In the genomic region with DNA sequence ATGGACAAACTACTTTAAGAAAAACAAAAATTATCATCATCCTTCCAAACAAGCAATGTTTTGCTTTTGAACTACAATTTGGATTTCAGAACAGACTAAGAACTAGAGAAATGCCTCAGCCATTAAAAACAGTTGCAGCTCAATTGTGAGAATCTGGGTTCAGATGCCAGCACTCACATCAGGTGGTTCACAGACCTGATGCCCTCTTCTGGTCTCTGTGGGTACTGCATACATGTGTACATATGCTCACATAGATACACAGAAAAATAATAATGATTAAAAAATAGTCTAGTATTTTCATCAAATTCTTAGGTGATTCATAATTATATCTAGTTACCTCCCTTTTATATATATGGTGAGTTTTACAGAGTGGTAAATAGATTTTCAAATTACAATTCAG, we compare ENCODE assay signal across 11 mouse cellular contexts.
DNase-seq lines count a peak whose midpoint lies in the region; ATAC-seq and TF ChIP-seq lines count a peak whose summit lies in the region.
"Had no signal": no experiment of that assay in that cellular context is flagged by ENCODE, and none has a peak within 500 bp of the region (broad histone marks: within the 10 kb centered on the region; RNA-seq: fewer than 3 reads in every experiment).

No protein-coding gene starts in this region.

- intact Hi-C loops in gastrocnemius, adult 2 months (cut with DNase I): loop anchor here (1.0 to 5.0 kb wide), 6 partner anchors 120 to 512 kb away; no protein-coding TSS in a partner anchor

- ATAC-seq in lung, embryonic 14.5 days (ENCODE audit: insufficient read depth): no peak
- no peak for ATAC-seq in megakaryocyte-erythroid progenitor cell, adult 5-6 weeks (replicated peaks; ENCODE audit: low FRiP score, low TSS enrichment, poor library complexity, severe bottlenecking)
- ATAC-seq in forebrain, embryonic 13.5 days: no peak
- ATAC-seq: intestine, embryonic 15.5 days had no signal

- H3K27me3 ChIP-seq in lung, embryonic 14.5 days (ENCODE audit: insufficient read depth, low read length): no peaks in the 10 kb centered on the region
- no peaks in the 10 kb centered on the region for H3K27me3 ChIP-seq in splenic B cell, adult 2 months (ENCODE audit: control insufficient read depth, insufficient read depth, low read length, poor library complexity, severe bottlenecking)
- H3K27me3 ChIP-seq in forebrain, embryonic 13.5 days: no peaks in the 10 kb centered on the region
- H3K27me3 ChIP-seq: intestine, embryonic 15.5 days had no signal

- no peak for DNase-seq in gastrocnemius, adult 2 months
- no peak for DNase-seq in gastrocnemius, postnatal 4 days (ENCODE audit: low spot score in 2 of 2)
- DNase-seq in lung, embryonic 14.5 days: peak; percentile 48
- no peak for DNase-seq in lung, postnatal 10 days
- DNase-seq in R1 (ENCODE audit: low read depth, low spot score): peak; percentile 63
- peak; percentile 61 for DNase-seq in splenic B cell, adult 2 months (ENCODE audit: low read depth, low spot score)
- DNase-seq: cerebellum, adult 11 months had no signal

- H3K9me3 ChIP-seq in lung, embryonic 14.5 days (ENCODE audit: low read depth, low read length): no peaks in the 10 kb centered on the region
- H3K9me3 ChIP-seq in forebrain, embryonic 13.5 days (replicated peaks): no peaks in the 10 kb centered on the region
- H3K9me3 ChIP-seq: intestine, embryonic 15.5 days had no signal

- H3K4me2 ChIP-seq in lung, embryonic 14.5 days: no peak overlapping the region
- H3K4me2 ChIP-seq in forebrain, embryonic 13.5 days: no peak overlapping the region
- H3K4me2 ChIP-seq: intestine, embryonic 15.5 days had no signal

- H3K9ac ChIP-seq in lung, embryonic 14.5 days: no peak overlapping the region
- no peak overlapping the region for H3K9ac ChIP-seq in forebrain, embryonic 13.5 days
- H3K9ac ChIP-seq: intestine, embryonic 15.5 days had no signal

- H3K4me1 ChIP-seq in lung, embryonic 14.5 days (ENCODE audit: insufficient read depth): no peaks in the 10 kb centered on the region
- no peaks in the 10 kb centered on the region for H3K4me1 ChIP-seq in forebrain, embryonic 13.5 days
- H3K4me1 ChIP-seq: intestine, embryonic 15.5 days; midbrain, embryonic 10.5 days had no signal

- no peak overlapping the region for H3K4me3 ChIP-seq in gastrocnemius, adult 2 months
- H3K4me3 ChIP-seq in lung, embryonic 14.5 days (ENCODE audit: low read depth, low read length): no peak overlapping the region
- H3K4me3 ChIP-seq in forebrain, embryonic 13.5 days: no peak overlapping the region
- H3K4me3 ChIP-seq: intestine, embryonic 15.5 days; midbrain, embryonic 10.5 days had no signal

- peak; percentile 68 for TF ChIP-seq CTCF in gastrocnemius, adult 2 months (IDR thresholded peaks at IDR 0.05)
- peak; percentile 54 for TF ChIP-seq CTCF in lung, embryonic 14.5 days (IDR thresholded peaks at IDR 0.05; ENCODE audit: low read depth)

- peaks cover 43% of the 10 kb centered on the region for H3K36me3 ChIP-seq in lung, embryonic 14.5 days (ENCODE audit: insufficient read depth)
- H3K36me3 ChIP-seq in splenic B cell, adult 2 months (ENCODE audit: control insufficient read depth, insufficient read depth, low read length, poor library complexity, severe bottlenecking): peaks cover 8% of the 10 kb centered on the region
- H3K36me3 ChIP-seq in forebrain, embryonic 13.5 days (ENCODE audit: poor library complexity, severe bottlenecking): peaks cover 48% of the 10 kb centered on the region

- no peak overlapping the region for H3K27ac ChIP-seq in gastrocnemius, adult 2 months
- H3K27ac ChIP-seq in lung, embryonic 14.5 days (ENCODE audit: low read depth): no peak overlapping the region
- no peak overlapping the region for H3K27ac ChIP-seq in forebrain, embryonic 13.5 days
- H3K27ac ChIP-seq: intestine, embryonic 15.5 days; midbrain, embryonic 10.5 days had no signal

Comparison
In these comparisons a context has a peak if more than half of its experiments do, and no peak if none do; other contexts are left out.
1. DNase-seq: peak in lung, embryonic 14.5 days (single experiment), R1 (single experiment) and splenic B cell, adult 2 months (single experiment); none in gastrocnemius, adult 2 months (single experiment), gastrocnemius, postnatal 4 days (0 of 2) and lung, postnatal 10 days (single experiment).